Mouse (Mus musculus) cerebellum, adult 2 months (tissue): Measurements from ENCODE around the gene C1ra.

Experiments used
- CTCF ChIP-seq: fragments of 200-500 bp; IDR thresholded peaks from 2 replicates; pipeline ENCODE4 v1.5.1; 2011; ENCODE audit warnings: low read depth, mild to moderate bottlenecking, control low read depth, low read length, moderate library complexity, borderline replicate concordance; ENCODE audit not compliant: insufficient read depth
- POLR2A ChIP-seq: fragments of 200-500 bp; IDR thresholded peaks from 2 replicates; pipeline ENCODE4 v1.6.1; 2011; ENCODE audit warnings: low read length, control low read depth, borderline replicate concordance; ENCODE audit not compliant: insufficient read depth

GRCm38 (mm10) chr6:124487509-124487908, 24.7 kb upstream of the C1ra start:
- no peak for TF ChIP-seq CTCF
- TF ChIP-seq POLR2A, result no peak
